Mouse (Mus musculus): ENCODE data around the gene Lce1d.

Lce1d gene

GRCm38 (mm10) chr3:92687110-92687509 is at the start of gene Lce1d:
Gene Lce1d, minus strand, starts transcription at chr3:92687210.
- DNase-seq (ENCODE audit: low spot score) = no peak

GRCm38 (mm10) chr3:92722631-92723030 is 35.6 kb upstream of the Lce1d start:
- DNase-seq (ENCODE audit: low spot score) = no peak

GRCm38 (mm10) chr3:92720250-92720649 is 33.2 kb upstream of the Lce1d start, which contains the start of gene Lce1f:
Gene Lce1f, minus strand, starts transcription at chr3:92720350.
- DNase-seq (ENCODE audit: low spot score) = no peak

GRCm38 (mm10) chr3:92715122-92715521 is 28.1 kb upstream of the Lce1d start:
- no peak for DNase-seq (ENCODE audit: low spot score)

- DNase-seq (ENCODE audit: low spot score) = no peak
Measured at GRCm38 (mm10) chr3:92708974-92709373, 22.0 kb upstream of the Lce1d start, which contains the start of gene Lce1e. Gene Lce1e, minus strand, starts transcription at chr3:92709074.

GRCm38 (mm10) chr3:92694613-92695012 is 7.6 kb upstream of the Lce1d start:
- no peak for DNase-seq (ENCODE audit: low spot score)

GRCm38 (mm10) chr3:92691688-92692087 is 4.7 kb upstream of the Lce1d start:
- DNase-seq (ENCODE audit: low spot score) = no peak

GRCm38 (mm10) chr3:92689154-92689553 is 2.1 kb upstream of the Lce1d start:
- peak; percentile 7 for DNase-seq (ENCODE audit: low spot score)

GRCm38 (mm10) chr3:92678947-92679346 is 8.1 kb downstream of the Lce1d start, which contains the start of gene Lce1c:
Gene Lce1c, plus strand, starts transcription at chr3:92679247.
- no peak for DNase-seq (ENCODE audit: low spot score)

GRCm38 (mm10) chr3:92670215-92670614 is 16.8 kb downstream of the Lce1d start, which contains the start of gene Lce1a2:
Gene Lce1a2, minus strand, starts transcription at chr3:92670315.
- no peak for DNase-seq (ENCODE audit: low spot score)

- DNase-seq (ENCODE audit: low spot score) = no peak
Measured at GRCm38 (mm10) chr3:92656826-92657225, 30.2 kb downstream of the Lce1d start, which contains the start of gene Lce1b. Gene Lce1b, minus strand, starts transcription at chr3:92656926.

GRCm38 (mm10) chr3:92648207-92648606 is 38.8 kb downstream of the Lce1d start, which contains the start of gene Lce1a1:
Gene Lce1a1, minus strand, starts transcription at chr3:92648307.
- no peak for DNase-seq (ENCODE audit: low spot score)

- no peak for DNase-seq (ENCODE audit: low spot score)
Measured at GRCm38 (mm10) chr3:92639854-92640253, 47.2 kb downstream of the Lce1d start.

- DNase-seq (ENCODE audit: low spot score) = no peak
Measured at GRCm38 (mm10) chr3:92638653-92638991, 48.4 kb downstream of the Lce1d start.

- DNase-seq (ENCODE audit: low spot score) = no peak
Measured at GRCm38 (mm10) chr3:92637745-92638652, 49.0 kb downstream of the Lce1d start.
